Mouse (Mus musculus): ENCODE results near the gene Sass6. TPM values are rescaled to one million over a fixed set of nuclear protein-coding genes. Genes with fewer than 3 reads are reported as not detected.
"Not testable (repeated sequence)": the region's sequence is repeated elsewhere in the genome, so short reads cannot be mapped to it uniquely, and the experiment has no call there.

Gene Sass6
- 1 to 10 TPM; 7.4 to 9.4 TPM for total RNA-seq (2021)
- long read RNA-seq, experiment 1, partial matches to known transcripts = 0 of 1 reads
- long read RNA-seq, experiment 1, other reads (novel, unspliced or antisense) = 1 of 1 reads
- long read RNA-seq, experiment 2, partial matches to known transcripts = 0 of 3 reads
- long read RNA-seq, experiment 2, other reads (novel, unspliced or antisense) = 2 of 3 reads

DNA sequence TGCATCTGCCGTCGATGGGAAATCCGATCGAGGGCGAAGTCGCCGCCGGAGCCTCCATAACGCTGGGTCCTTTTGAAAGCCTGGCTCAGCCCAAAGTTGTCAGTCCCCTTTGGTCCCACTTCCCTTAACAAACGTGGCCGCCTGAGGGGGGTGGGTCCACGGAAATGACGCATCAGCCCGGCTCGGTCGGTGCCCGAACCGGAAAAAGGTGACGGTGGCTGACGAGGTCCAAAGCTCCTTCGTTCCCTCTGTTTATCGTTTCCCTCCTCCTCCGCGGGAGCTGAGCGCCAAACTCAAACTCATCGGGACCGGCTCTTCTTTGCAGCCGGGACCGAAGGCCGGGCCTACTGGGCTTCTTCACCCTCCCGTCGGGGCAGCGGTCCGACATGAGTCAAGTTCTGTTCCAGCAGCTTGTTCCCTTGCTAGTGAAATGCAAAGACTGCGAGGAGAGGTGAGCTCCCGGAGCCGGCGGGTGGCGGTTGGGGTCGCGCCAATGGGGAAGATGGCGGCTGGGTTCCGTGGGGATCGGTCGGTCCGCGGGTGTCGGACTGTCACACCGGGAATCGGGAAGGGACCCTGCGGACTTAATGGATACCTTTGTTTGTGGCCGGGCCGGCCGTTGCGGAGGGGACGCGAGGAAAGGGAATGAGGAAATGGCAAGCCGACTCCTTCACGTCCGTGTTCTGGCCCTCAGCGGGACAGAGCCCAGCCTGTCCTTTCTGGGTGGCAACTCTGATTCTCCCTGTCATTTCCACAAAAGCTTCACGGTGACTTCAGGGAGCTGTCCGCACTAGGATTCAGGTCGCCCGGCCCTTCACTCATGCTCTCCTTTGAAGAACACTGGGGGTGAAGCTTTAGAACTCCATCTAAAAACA lies at the start of gene Sass6:
Sass6 (plus strand) TSS at position 255 of the 875 bp plus-strand sequence.
- H3K27ac ChIP-seq = peak within 1 kb of the TSS; percentile 96
- no peak for TF ChIP-seq CTCF (conservative IDR thresholded peaks at IDR 0.05)
- peak within 1 kb of the TSS; percentile 72 for H3K4me3 ChIP-seq
- DNase-seq (ENCODE audit: low spot score in 2 of 2) = peak; percentile 97 to 99

DNA sequence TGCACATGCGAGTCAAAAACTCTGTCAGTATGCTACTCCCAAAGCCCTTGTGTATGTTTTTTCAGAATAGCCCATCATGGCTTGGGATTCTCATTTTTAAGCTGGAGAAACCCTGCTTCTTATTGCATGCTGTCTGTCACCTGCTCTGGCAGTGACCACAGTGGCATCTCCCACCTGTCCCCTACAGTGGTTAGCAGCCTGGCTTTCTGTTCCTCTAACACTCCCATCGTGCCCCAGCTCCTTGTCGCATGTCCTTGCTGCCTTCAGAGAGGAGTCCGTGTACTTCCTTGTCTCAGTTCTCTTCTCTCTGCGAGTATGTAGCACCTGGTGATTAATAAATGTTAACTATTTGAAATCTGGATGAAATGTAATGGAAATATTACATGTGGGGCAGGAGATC lies 47.4 kb upstream of the Sass6 start:
- no peak overlapping the region for H3K4me3 ChIP-seq
- no peak for TF ChIP-seq CTCF (conservative IDR thresholded peaks at IDR 0.05)

DNA sequence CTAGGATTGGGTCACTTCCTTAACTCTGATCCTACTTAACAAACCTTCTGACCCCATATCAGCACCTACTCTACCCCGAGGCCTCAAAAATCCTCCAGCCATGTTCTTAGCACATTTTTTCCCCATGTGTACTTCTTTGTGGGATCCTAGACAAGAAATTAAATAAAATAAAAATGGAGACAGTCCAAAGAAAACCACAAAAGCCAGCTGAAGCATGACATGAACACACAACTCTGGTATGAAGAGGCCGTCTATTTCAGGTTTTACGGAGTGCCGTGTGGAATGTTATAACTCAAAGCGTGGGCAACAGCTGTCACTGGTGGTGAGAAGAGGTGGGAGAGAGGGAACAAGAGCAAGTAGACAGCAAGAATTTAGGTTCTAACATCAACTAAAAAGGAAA lies 43.4 kb upstream of the Sass6 start:
- no peak overlapping the region for H3K27ac ChIP-seq
- DNase-seq (ENCODE audit: low spot score in 2 of 2) = no peak
- H3K4me3 ChIP-seq = no peak overlapping the region
- TF ChIP-seq CTCF (conservative IDR thresholded peaks at IDR 0.05) = no peak

More for the DNA sequence above, 47.4 kb upstream of the Sass6 start:
- no peak for DNase-seq (ENCODE audit: low spot score in 2 of 2)
- no peak overlapping the region for H3K27ac ChIP-seq

DNA sequence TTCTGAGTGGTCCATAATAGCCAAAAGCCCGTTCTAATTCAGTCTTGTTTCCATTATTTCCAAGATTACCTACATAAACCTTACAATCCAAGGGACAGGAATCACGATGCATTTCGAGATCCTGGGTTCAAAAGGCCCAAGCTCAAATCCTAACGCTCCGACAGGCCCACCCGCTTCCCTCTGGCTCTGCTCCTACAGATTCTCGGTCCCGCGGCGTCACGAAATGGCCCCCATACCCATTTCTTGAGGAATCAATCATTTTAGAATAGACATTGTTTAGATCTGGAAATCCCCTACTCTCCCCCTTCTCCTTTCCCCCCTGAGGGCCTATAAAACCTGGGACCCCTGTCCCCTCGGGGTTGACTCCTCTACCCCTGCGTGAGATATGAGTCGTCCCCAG lies 33.5 kb upstream of the Sass6 start:
- DNase-seq (ENCODE audit: low spot score in 2 of 2); H3K27ac ChIP-seq; H3K4me3 ChIP-seq: not testable (repeated sequence)

DNA sequence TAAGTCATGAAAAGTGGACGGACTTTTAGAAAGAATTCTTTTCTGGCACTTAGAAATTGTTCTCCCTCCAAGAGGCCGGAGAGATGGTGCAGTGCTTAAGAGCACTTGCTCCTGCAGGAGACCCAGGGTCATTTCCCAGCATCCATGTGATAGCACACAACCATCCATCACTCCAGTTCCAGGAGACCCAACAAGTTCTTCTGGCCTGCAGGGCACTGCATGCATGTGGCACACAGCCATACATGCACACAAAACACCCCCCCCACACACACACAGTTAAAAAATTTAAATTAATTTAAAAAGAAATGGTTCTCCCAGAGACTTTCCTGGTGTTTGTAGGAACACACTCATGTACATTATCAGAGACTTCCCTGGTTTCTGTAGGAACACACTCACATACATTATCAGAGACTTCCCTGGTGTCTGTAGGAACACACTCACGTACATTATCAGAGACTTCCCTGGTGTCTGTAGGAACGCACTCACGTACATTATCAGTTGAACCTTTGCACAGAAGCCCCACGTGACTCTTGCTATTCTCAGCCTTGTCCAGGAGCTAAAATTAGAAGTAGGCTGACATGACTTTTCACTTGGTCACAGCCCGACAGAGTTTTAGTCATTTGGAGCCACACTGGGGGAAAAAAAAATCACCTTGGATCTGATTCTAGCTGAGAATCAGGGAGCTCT lies 32.2 kb upstream of the Sass6 start, which contains the start of gene Lrrc39:
Lrrc39 (plus strand) TSS at position 566 of the 687 bp plus-strand sequence.
- no peak within 1 kb of the TSS for H3K27ac ChIP-seq
- TF ChIP-seq CTCF (conservative IDR thresholded peaks at IDR 0.05) = no peak
- no peak for DNase-seq (ENCODE audit: low spot score in 2 of 2)
- H3K4me3 ChIP-seq = no peak within 1 kb of the TSS

DNA sequence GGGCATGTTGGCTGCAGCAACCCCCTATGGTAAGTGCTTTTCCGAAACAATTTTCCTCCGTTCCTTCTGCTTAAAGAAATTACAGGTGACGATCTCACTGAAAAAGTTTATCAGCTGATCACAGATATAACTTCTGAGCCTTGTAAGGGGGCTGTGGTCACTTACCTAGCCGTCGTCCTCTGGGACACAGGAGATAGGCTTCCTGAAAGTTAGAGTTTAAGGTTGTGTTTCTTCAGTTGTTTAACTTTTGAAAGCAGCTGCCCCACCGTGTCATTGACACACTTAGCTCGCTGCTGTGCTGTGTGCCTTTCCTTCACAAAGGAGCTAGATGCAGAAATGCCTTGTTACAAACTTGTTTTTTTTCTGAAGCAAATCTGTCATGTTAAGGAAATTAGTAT lies 31.7 kb upstream of the Sass6 start:
- DNase-seq (ENCODE audit: low spot score in 2 of 2) = no peak
- TF ChIP-seq CTCF (conservative IDR thresholded peaks at IDR 0.05) = no peak
- Histone ChIP-seq H3K4me3 (no peak overlapping the region), H3K27ac (no peak overlapping the region)

DNA sequence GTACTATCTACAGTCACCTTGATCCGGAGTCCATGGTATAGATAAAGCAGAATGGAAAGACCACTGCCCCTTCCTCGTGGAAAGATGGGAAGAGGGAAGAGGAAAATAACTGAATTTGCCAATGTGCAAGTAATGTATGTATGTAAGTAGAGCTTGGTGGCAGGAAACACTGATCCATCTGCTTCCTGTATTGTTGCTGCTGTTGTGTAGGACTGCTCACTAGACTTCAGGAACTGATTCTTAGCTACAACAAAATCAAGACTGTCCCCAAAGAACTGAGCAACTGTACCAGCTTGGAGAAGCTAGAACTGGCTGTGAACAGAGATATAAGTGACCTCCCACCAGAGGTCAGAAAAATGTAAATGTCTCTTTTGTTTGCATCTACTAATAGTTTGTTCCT lies 24.2 kb upstream of the Sass6 start:
- Histone ChIP-seq H3K27ac (no peak overlapping the region), H3K4me3 (no peak overlapping the region)
- no peak for DNase-seq (ENCODE audit: low spot score in 2 of 2)
- no peak for TF ChIP-seq CTCF (conservative IDR thresholded peaks at IDR 0.05)

DNA sequence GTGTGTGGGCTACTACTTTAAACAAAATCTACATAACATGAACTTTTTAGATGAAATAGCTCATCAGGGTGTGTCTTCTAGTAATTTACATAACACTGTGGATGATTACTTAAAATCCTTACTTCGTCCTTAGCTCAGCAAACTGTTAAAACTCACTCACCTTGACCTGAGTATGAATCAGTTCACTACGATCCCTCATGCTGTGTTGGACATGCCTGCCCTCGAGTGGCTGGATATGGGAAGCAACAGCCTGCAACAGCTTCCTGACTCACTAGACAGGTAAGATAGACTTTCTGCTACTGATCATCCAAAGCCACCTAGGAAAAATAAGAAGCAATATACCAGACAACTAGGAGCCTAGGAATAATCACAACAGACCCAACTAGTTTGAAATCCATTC lies 17.5 kb upstream of the Sass6 start:
- peak; percentile 60 for TF ChIP-seq CTCF (conservative IDR thresholded peaks at IDR 0.05)
- Histone ChIP-seq H3K4me3 (no peak overlapping the region), H3K27ac (no peak overlapping the region)
- DNase-seq (ENCODE audit: low spot score in 2 of 2) = no peak

DNA sequence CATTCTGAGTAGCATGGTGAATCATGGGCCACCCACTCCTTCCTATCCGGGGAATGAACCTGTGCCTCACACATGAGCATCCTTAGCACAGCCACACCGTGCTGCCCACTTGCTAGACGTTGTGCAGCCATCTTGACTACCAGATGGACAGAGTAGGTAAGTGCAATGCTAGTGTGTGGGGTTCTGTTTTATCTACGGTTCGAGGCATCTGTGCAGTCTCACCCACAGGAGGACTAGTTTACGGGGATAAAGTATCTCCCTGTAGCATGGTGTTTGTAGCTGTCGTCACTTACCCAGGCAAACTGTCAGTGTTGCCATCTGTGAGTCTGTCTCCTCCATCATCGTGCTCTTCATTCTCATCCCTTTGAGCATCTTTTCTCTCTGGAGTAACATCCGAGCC lies 12.6 kb upstream of the Sass6 start:
- peak in 1 of 2 experiments; percentile 23 for DNase-seq (ENCODE audit: low spot score in 2 of 2)
- no peak for TF ChIP-seq CTCF (conservative IDR thresholded peaks at IDR 0.05)
- no peak overlapping the region for H3K27ac ChIP-seq
- no peak overlapping the region for H3K4me3 ChIP-seq

DNA sequence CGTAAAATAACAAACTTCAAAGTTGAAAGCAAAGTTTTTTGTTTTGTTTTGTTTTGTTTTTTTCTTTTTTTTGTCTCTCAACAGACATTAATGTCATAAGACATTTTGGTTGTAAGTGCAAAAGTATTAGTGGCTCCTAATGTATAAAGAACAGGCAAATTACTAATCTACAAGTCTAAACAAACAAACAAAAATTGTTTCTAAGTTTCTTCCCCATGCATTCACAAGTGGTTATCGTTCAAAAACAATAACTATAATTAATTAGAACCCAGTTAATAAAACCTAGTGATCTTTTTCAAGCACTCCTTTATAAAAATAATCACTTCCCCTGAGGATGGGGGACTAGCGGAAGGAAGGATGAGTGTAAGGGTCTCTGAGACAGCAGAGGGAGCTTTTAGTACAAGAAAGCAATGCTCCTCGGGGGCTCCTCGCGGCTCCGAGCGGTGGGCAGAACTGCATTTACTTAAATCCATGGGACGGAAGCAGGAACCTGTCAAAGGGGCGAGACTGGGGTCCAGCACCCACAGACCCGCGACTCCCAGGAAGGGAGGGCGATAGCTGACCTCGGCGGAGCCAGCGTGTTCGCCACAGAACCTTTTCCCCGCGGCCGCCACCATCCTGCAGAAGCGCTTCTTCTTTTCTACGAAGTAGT lies 580 bp upstream of the Sass6 start:
- Histone ChIP-seq H3K4me3 (peak overlapping the region; percentile 72), H3K27ac (peak overlapping the region; percentile 96)
- peak; percentile 70 for TF ChIP-seq CTCF (conservative IDR thresholded peaks at IDR 0.05)

DNA sequence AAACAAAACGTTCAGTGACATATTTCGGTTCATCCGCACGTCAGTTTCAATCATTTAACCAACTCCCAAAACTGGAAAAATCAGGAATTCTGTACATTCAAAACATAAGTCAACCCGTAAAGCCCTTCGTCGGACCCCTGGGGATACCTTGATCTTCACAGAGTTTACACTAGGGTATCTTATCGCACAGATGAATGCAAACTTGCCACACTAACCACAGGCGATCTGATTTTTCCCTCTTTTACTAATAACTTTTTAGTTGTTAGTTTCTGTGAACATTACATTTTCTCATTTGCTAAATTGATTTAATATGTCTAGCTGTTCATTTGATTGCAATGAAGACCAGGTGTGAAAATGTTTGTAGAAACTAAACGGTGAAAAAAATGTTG lies 815 bp downstream of the Sass6 start:
- TF ChIP-seq CTCF (conservative IDR thresholded peaks at IDR 0.05) = no peak
- H3K27ac ChIP-seq = peak overlapping the region; percentile 96; the same call in 1 of the 2 replicates
- peak overlapping the region; percentile 72 for H3K4me3 ChIP-seq
- DNase-seq (ENCODE audit: low spot score in 2 of 2) = no peak

More for the DNA sequence above, 580 bp upstream of the Sass6 start:
- peak in 1 of 2 experiments; percentile 48 for DNase-seq (ENCODE audit: low spot score in 2 of 2)

DNA sequence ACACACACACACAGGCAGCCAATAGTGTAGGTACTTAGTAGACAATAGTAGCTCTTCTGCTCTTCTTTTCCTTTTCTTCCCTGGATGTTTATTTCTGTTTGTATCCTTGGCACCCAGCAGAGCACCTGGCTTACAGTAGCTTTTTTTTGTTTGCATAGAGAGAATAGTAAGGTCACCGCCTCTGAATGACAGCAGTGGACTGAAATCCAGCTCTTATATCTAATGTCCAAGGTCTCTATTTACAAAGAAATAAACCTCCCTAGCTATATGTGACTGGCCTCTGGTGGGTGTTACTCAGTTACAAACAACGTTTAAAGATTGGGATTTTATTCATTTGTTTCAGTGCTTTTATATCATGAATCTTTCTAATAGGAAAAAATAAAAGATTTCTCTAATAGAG lies 4.9 kb downstream of the Sass6 start:
- Histone ChIP-seq H3K27ac (no peak overlapping the region), H3K4me3 (no peak overlapping the region)
- DNase-seq (ENCODE audit: low spot score in 2 of 2) = no peak
- no peak for TF ChIP-seq CTCF (conservative IDR thresholded peaks at IDR 0.05)

DNA sequence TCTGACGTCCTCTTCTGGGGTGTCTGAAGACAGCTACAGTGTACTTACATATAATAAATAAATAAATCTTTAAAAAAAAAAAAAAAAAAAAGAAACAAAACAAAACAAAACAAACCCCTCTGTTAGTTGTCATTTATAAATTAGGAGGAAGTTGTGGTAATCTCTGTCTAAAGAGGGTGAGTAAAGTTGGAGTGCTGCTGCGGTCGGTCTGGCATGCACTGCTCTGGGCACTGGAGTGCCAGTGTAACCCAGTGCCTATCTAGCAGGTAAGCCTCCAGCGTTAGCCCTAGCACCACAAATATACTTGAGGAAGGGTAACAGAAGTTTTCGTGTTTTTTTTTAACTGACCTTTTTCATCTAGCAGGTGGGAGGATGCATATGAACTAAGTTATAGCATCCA lies 6.2 kb downstream of the Sass6 start:
- no peak overlapping the region for H3K4me3 ChIP-seq
- no peak for TF ChIP-seq CTCF (conservative IDR thresholded peaks at IDR 0.05)
- H3K27ac ChIP-seq = no peak overlapping the region
- no peak for DNase-seq (ENCODE audit: low spot score in 2 of 2)
